Mouse (Mus musculus) liver, embryonic 12.5 days (tissue): ENCODE measurements around the gene Map3k21. TPM values are rescaled to one million over a fixed set of nuclear protein-coding genes. Genes with fewer than 3 reads are reported as not detected.
A peak's percentile ranks its signal among the peaks of the same experiment; 100 is the strongest.

Experiments used
- ATAC-seq: fragments of 200-750 bp; cut with Nextera tagmentation; 2 replicates; pipeline ENCODE4 v1.8.0; 2017; ENCODE audit warnings: moderate number of reproducible peaks, mild to moderate bottlenecking, moderate library complexity
- H3K27ac ChIP-seq: fragments of 300-500 bp; sonication (generic); 2 replicates; pipeline ENCODE4 v1.5.1; 2016; ENCODE audit warnings: mild to moderate bottlenecking
- H3K27me3 ChIP-seq: fragments of 300-500 bp; sonication (generic); replicated peaks from 2 replicates; pipeline ENCODE4 v1.6.1; 2016; ENCODE audit warnings: mild to moderate bottlenecking, moderate library complexity
- H3K36me3 ChIP-seq: fragments of 300-500 bp; sonication (generic); 2 replicates; pipeline ENCODE4 v1.6.1; 2016; ENCODE audit warnings: mild to moderate bottlenecking, moderate library complexity
- H3K4me1 ChIP-seq: fragments of 300-500 bp; sonication (generic); 2 replicates; pipeline ENCODE4 v1.6.1; 2016
- H3K4me2 ChIP-seq: fragments of 300-500 bp; sonication (generic); 2 replicates; pipeline ENCODE4 v1.6.1; 2016; ENCODE audit warnings: mild to moderate bottlenecking, moderate library complexity
- H3K4me3 ChIP-seq: fragments of 300-500 bp; sonication (generic); 2 replicates; pipeline ENCODE4 v1.5.1; 2016; ENCODE audit warnings: mild to moderate bottlenecking, moderate library complexity
- H3K9ac ChIP-seq: fragments of 300-500 bp; sonication (generic); 2 replicates; pipeline ENCODE4 v1.6.1; 2016; ENCODE audit warnings: mild to moderate bottlenecking, moderate library complexity
- H3K9me3 ChIP-seq: fragments of 300-500 bp; sonication (generic); replicated peaks from 2 replicates; pipeline ENCODE4 v1.6.1; 2016; ENCODE audit warnings: mild to moderate bottlenecking, moderate library complexity
- WGBS: fragments of 180-500 bp; shearing (Covaris S2); methylation state at CpG from one replicate; pipeline ENCODE4 v1.1.7; 2016; ENCODE audit not compliant: insufficient replicate concordance; 5-methylcytosine and 5-hydroxymethylcytosine counted together
- polyA plus RNA-seq: library from polyadenylated mRNA; unstranded; fragments of >200 nt; fragmentation: Nextera tagmentation; extraction: Ambion mirVana; gene quantifications from 2 replicates; pipeline ENCODE4 v1.2.1, GENCODE M21; 2016

The Map3k21 gene
- polyA plus RNA-seq, 1 experiment from 2014 or later: 0.07 TPM

GRCm38 (mm10) chr8:125955671-125956070 is 45.4 kb downstream of the Map3k21 start:
- Histone ChIP-seq H3K9me3 (0 out of 2 replicates have a peak, but pooled peaks cover 1% of the 10 kb centered on the region), H3K4me2 (no peak overlapping the region), H3K27me3 (peaks cover 23% of the 10 kb centered on the region; the same call in 1 of the 2 replicates), H3K27ac (no peak overlapping the region), H3K9ac (no peak overlapping the region), H3K36me3 (no peaks in the 10 kb centered on the region), H3K4me1 (no peaks in the 10 kb centered on the region), H3K4me3 (no peak overlapping the region)
- no peak for ATAC-seq
- 10% methylated on average over 11 of the region's 11 CpGs for WGBS

- Histone ChIP-seq H3K9me3 (0 out of 2 replicates have a peak, but pooled peaks cover 5% of the 10 kb centered on the region), H3K4me1 (no peaks in the 10 kb centered on the region), H3K9ac (no peak overlapping the region), H3K4me2 (no peak overlapping the region), H3K4me3 (no peak overlapping the region), H3K27me3 (0 out of 2 replicates have a peak, but pooled peaks cover 17% of the 10 kb centered on the region), H3K36me3 (no peaks in the 10 kb centered on the region), H3K27ac (no peak overlapping the region)
- WGBS: 67% methylated on average over 9 of the region's 9 CpGs
- no peak for ATAC-seq
Observed at GRCm38 (mm10) chr8:125956796-125957195, 46.5 kb downstream of the Map3k21 start.

DNA sequence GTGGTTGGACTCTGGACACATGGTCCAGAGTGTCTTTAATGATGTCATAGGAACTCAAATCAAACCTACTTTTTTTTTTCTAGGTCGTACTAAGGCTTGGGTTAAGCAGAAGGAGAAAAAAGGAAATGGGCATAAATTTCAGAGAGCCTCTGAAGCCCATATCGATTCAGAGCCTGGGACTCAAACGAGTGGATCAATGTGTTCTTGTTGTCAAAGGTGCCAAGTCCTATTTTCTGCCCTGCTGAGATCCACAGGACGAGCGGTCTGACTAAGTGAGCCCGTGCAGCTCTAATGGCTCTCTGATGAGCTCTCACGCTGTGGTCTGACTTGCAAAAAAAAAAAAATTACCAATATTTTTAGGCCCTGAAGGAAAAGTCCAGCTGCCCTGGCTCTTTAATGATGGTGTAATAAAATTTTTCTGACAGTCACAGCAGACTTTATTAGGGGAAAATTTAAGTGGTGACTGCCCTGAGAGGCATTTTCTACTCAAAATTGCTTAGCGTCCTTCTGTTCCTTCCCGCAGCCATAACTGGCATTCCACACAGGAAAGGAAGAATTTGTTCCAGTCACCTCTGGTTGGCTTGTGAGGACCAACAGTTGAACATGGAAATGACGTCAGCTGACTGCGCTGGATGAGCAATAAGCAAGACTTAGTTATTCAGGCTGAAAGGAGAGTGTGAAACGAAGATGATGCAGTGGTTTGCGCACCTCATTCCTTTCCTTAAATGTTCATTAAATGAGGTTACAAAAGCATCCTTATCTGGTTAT is 47.2 kb downstream of the Map3k21 start:
- Histone ChIP-seq H3K4me3 (no peak overlapping the region), H3K9me3 (0 out of 2 replicates have a peak, but pooled peaks cover 5% of the 10 kb centered on the region), H3K36me3 (no peaks in the 10 kb centered on the region), H3K4me1 (no peaks in the 10 kb centered on the region), H3K27ac (no peak overlapping the region), H3K27me3 (0 out of 2 replicates have a peak, but pooled peaks cover 17% of the 10 kb centered on the region), H3K9ac (no peak overlapping the region), H3K4me2 (no peak overlapping the region)
- no peak for ATAC-seq
- 68% methylated on average over 13 of the region's 13 CpGs for WGBS

GRCm38 (mm10) chr8:125957994-125958368 is 47.7 kb downstream of the Map3k21 start:
- no peak for ATAC-seq
- Histone ChIP-seq H3K4me1 (no peaks in the 10 kb centered on the region), H3K36me3 (no peaks in the 10 kb centered on the region), H3K4me2 (no peak overlapping the region), H3K27me3 (peaks cover 20% of the 10 kb centered on the region), H3K9ac (no peak overlapping the region), H3K4me3 (no peak overlapping the region), H3K27ac (no peak overlapping the region), H3K9me3 (0 out of 2 replicates have a peak, but pooled peaks cover 5% of the 10 kb centered on the region)
- WGBS: 32% methylated on average over 1 of the region's 1 CpGs

GRCm38 (mm10) chr8:125959363-125959771 is 49.1 kb downstream of the Map3k21 start:
- H3K9ac ChIP-seq: no peak overlapping the region
- no peak for ATAC-seq
- 0 out of 2 replicates have a peak, but pooled peaks cover 5% of the 10 kb centered on the region for H3K9me3 ChIP-seq
- 30% methylated on average over 4 of the region's 4 CpGs for WGBS
- no peaks in the 10 kb centered on the region for H3K4me1 ChIP-seq
- H3K36me3 ChIP-seq: no peaks in the 10 kb centered on the region
- no peak overlapping the region for H3K4me2 ChIP-seq
- no peak overlapping the region for H3K4me3 ChIP-seq
- no peak overlapping the region for H3K27ac ChIP-seq
- peaks cover 31% of the 10 kb centered on the region for H3K27me3 ChIP-seq

- Histone ChIP-seq H3K27me3 (peaks cover 35% of the 10 kb centered on the region), H3K27ac (no peak overlapping the region), H3K4me2 (no peak overlapping the region), H3K36me3 (no peaks in the 10 kb centered on the region), H3K9ac (no peak overlapping the region), H3K4me3 (no peak overlapping the region), H3K9me3 (0 out of 2 replicates have a peak, but pooled peaks cover 5% of the 10 kb centered on the region), H3K4me1 (no peaks in the 10 kb centered on the region)
- WGBS: 60% methylated on average over 8 of the region's 8 CpGs
- no peak for ATAC-seq
Observed at GRCm38 (mm10) chr8:125960037-125960436, 49.8 kb downstream of the Map3k21 start.

GRCm38 (mm10) chr8:125961790-125962189 is 51.5 kb downstream of the Map3k21 start:
- H3K36me3 ChIP-seq: no peaks in the 10 kb centered on the region
- H3K9ac ChIP-seq: no peak overlapping the region
- WGBS: 78% methylated on average over 6 of the region's 6 CpGs
- H3K4me3 ChIP-seq: no peak overlapping the region
- no peaks in the 10 kb centered on the region for H3K4me1 ChIP-seq
- H3K27me3 ChIP-seq: peaks cover 43% of the 10 kb centered on the region
- H3K9me3 ChIP-seq: 0 out of 2 replicates have a peak, but pooled peaks cover 5% of the 10 kb centered on the region
- H3K4me2 ChIP-seq: no peak overlapping the region
- ATAC-seq: no peak
- no peak overlapping the region for H3K27ac ChIP-seq

- Histone ChIP-seq H3K27ac (no peak overlapping the region), H3K36me3 (no peaks in the 10 kb centered on the region), H3K4me1 (no peaks in the 10 kb centered on the region), H3K4me3 (no peak overlapping the region), H3K27me3 (peaks cover 49% of the 10 kb centered on the region), H3K9me3 (0 out of 2 replicates have a peak, but pooled peaks cover 5% of the 10 kb centered on the region), H3K4me2 (peak overlapping the region; percentile 17), H3K9ac (no peak overlapping the region)
- WGBS: 11% methylated on average over 11 of the region's 11 CpGs
- no peak for ATAC-seq
Observed at GRCm38 (mm10) chr8:125963807-125964211, 53.6 kb downstream of the Map3k21 start.

GRCm38 (mm10) chr8:125971336-125971735 is 61.1 kb downstream of the Map3k21 start:
- H3K27me3 ChIP-seq: peaks cover 9% of the 10 kb centered on the region; the same call in 1 of the 2 replicates
- no peak overlapping the region for H3K9ac ChIP-seq
- H3K4me2 ChIP-seq: no peak overlapping the region
- no peaks in the 10 kb centered on the region for H3K4me1 ChIP-seq
- no peaks in the 10 kb centered on the region for H3K36me3 ChIP-seq
- H3K4me3 ChIP-seq: no peak overlapping the region
- H3K27ac ChIP-seq: no peak overlapping the region
- no peak for ATAC-seq
- no peaks in the 10 kb centered on the region for H3K9me3 ChIP-seq
- WGBS: 63% methylated on average over 3 of the region's 3 CpGs

DNA sequence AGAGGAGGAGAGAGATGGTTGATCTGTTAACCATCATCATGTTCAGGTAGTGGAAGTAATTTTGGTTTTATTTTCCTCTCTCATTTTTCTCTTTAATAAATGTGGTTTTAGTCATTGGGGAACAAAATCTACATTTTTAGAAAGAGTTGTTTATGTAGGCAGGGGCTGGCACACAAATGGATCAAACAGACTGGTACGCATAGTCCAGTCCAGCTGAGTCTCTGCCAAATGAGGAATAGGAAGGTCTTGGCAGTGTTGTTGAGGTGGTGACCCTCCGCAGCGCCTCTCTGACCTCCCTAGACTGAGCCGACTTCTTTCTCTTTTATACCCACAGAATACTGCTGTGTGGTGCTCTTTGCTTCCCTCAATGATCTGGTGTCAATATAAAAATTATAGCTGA is 65.7 kb downstream of the Map3k21 start:
- Histone ChIP-seq H3K9ac (no peak overlapping the region), H3K9me3 (no peaks in the 10 kb centered on the region), H3K27me3 (peaks cover 3% of the 10 kb centered on the region; the same call in 1 of the 2 replicates), H3K27ac (no peak overlapping the region), H3K4me3 (no peak overlapping the region), H3K4me2 (no peak overlapping the region), H3K4me1 (no peaks in the 10 kb centered on the region), H3K36me3 (no peaks in the 10 kb centered on the region)
- ATAC-seq: no peak
- WGBS: 68% methylated on average over 4 of the region's 4 CpGs

- H3K4me2 ChIP-seq: no peak overlapping the region
- no peak overlapping the region for H3K4me3 ChIP-seq
- H3K36me3 ChIP-seq: no peaks in the 10 kb centered on the region
- no peak for ATAC-seq
- no peaks in the 10 kb centered on the region for H3K27me3 ChIP-seq
- H3K4me1 ChIP-seq: no peaks in the 10 kb centered on the region
- H3K9ac ChIP-seq: no peak overlapping the region
- 14% methylated on average over 6 of the region's 6 CpGs for WGBS
- H3K9me3 ChIP-seq: no peaks in the 10 kb centered on the region
- no peak overlapping the region for H3K27ac ChIP-seq
Observed at GRCm38 (mm10) chr8:125980826-125981225, 70.6 kb downstream of the Map3k21 start.

GRCm38 (mm10) chr8:125983515-125983914 is 73.3 kb downstream of the Map3k21 start:
- no peak for ATAC-seq
- WGBS: 33% methylated on average over 3 of the region's 3 CpGs
- no peak overlapping the region for H3K9ac ChIP-seq
- H3K27me3 ChIP-seq: no peaks in the 10 kb centered on the region; the same call in 1 of the 2 replicates
- no peak overlapping the region for H3K4me3 ChIP-seq
- no peak overlapping the region for H3K4me2 ChIP-seq
- H3K9me3 ChIP-seq: no peaks in the 10 kb centered on the region
- no peaks in the 10 kb centered on the region for H3K4me1 ChIP-seq
- no peaks in the 10 kb centered on the region for H3K36me3 ChIP-seq
- H3K27ac ChIP-seq: no peak overlapping the region
